Mouse (Mus musculus) testis, adult 2 months (tissue): Measurements from ENCODE around the gene Casp9.

Experiments used
- CTCF ChIP-seq: fragments of 200-500 bp; IDR thresholded peaks from 2 replicates; pipeline ENCODE4 v1.5.1; 2012; ENCODE audit warnings: low read depth, mild to moderate bottlenecking, inconsistent platforms, low read length, moderate library complexity; ENCODE audit not compliant: control insufficient read depth, insufficient read depth, insufficient replicate concordance
- POLR2A ChIP-seq: fragments of 200-500 bp; IDR thresholded peaks from 2 replicates; pipeline ENCODE4 v1.6.1; 2012; ENCODE audit warnings: low read depth, mild to moderate bottlenecking, inconsistent platforms, low read length, moderate library complexity; ENCODE audit not compliant: control insufficient read depth

GRCm38 (mm10) chr4:141760942-141761341 is 32.5 kb upstream of the Casp9 start:
- TF ChIP-seq CTCF (no peak), POLR2A (no peak)
